Mouse (Mus musculus) cerebellum, adult 11 months (tissue): ENCODE data around the gene Spon2.
A peak's percentile ranks its signal among the peaks of the same experiment; 100 is the strongest.

ENCODE experiments used
- DNase-seq: peaks from one replicate; pipeline ENCODE4 v3.0.0; 2022

The Spon2 gene

GRCm38 (mm10) chr5:33218081-33218480 is at the start of gene Spon2:
Gene Spon2, minus strand, starts transcription at chr5:33218455.
- no peak for DNase-seq

- no peak for DNase-seq
These were observed 36.2 kb upstream of the Spon2 start for GRCm38 (mm10) chr5:33254416-33254815.

- no peak for DNase-seq
These were observed 29.9 kb upstream of the Spon2 start for GRCm38 (mm10) chr5:33248186-33248585.

- peak; percentile 38 for DNase-seq
These were observed 29.1 kb upstream of the Spon2 start for GRCm38 (mm10) chr5:33247387-33247786.

GRCm38 (mm10) chr5:33245701-33246100 is 27.4 kb upstream of the Spon2 start:
- peak; percentile 86 for DNase-seq

GRCm38 (mm10) chr5:33244377-33244920 is 26.2 kb upstream of the Spon2 start:
- DNase-seq = no peak

GRCm38 (mm10) chr5:33239934-33240333 is 21.7 kb upstream of the Spon2 start:
- no peak for DNase-seq

- no peak for DNase-seq
These were observed 21.0 kb upstream of the Spon2 start for GRCm38 (mm10) chr5:33239111-33239714.

GRCm38 (mm10) chr5:33238256-33238645 is 20.0 kb upstream of the Spon2 start:
- no peak for DNase-seq

- DNase-seq = no peak
These were observed 19.5 kb upstream of the Spon2 start for GRCm38 (mm10) chr5:33237600-33238255.

GRCm38 (mm10) chr5:33234391-33235031 is 16.3 kb upstream of the Spon2 start:
- DNase-seq = no peak

GRCm38 (mm10) chr5:33232791-33233190 is 14.5 kb upstream of the Spon2 start:
- no peak for DNase-seq

GRCm38 (mm10) chr5:33230285-33230684 is 12.0 kb upstream of the Spon2 start:
- no peak for DNase-seq

GRCm38 (mm10) chr5:33228428-33228827 is 10.2 kb upstream of the Spon2 start:
- DNase-seq = peak; percentile 81

GRCm38 (mm10) chr5:33225673-33226072 is 7.4 kb upstream of the Spon2 start:
- no peak for DNase-seq

- DNase-seq = no peak
These were observed 6.2 kb upstream of the Spon2 start for GRCm38 (mm10) chr5:33224491-33224890.

GRCm38 (mm10) chr5:33222841-33223744 is 4.8 kb upstream of the Spon2 start:
- DNase-seq = no peak

GRCm38 (mm10) chr5:33222389-33222788 is 4.1 kb upstream of the Spon2 start:
- no peak for DNase-seq

GRCm38 (mm10) chr5:33220350-33221044 is 2.2 kb upstream of the Spon2 start:
- no peak for DNase-seq

GRCm38 (mm10) chr5:33219831-33220230 is 1.6 kb upstream of the Spon2 start:
- DNase-seq = no peak

GRCm38 (mm10) chr5:33218746-33219449 is 643 bp upstream of the Spon2 start:
- no peak for DNase-seq

- no peak for DNase-seq
These were observed 592 bp downstream of the Spon2 start for GRCm38 (mm10) chr5:33217663-33218062.
